Mouse (Mus musculus): Measurements from ENCODE around the gene Grid2.

The Grid2 gene

GRCm38 (mm10) chr6:64313132-64313531 lies 1057.5 kb downstream of the Grid2 start:
- in situ Hi-C loops (cut with MseI, MboI), result no loop called here

GRCm38 (mm10) chr6:64326936-64327335 lies 1071.3 kb downstream of the Grid2 start:
- in situ Hi-C loops (cut with MseI, MboI), result no loop called here

GRCm38 (mm10) chr6:64327876-64328275 lies 1072.2 kb downstream of the Grid2 start:
- in situ Hi-C loops (cut with MseI, MboI), result no loop called here

GRCm38 (mm10) chr6:64398413-64399098 lies 1142.9 kb downstream of the Grid2 start:
- in situ Hi-C loops (cut with MseI, MboI), result no loop called here

GRCm38 (mm10) chr6:64427658-64428057 lies 1172.0 kb downstream of the Grid2 start:
- in situ Hi-C loops (cut with MseI, MboI), result no loop called here

GRCm38 (mm10) chr6:64428898-64429297 lies 1173.2 kb downstream of the Grid2 start:
- in situ Hi-C loops (cut with MseI, MboI), result no loop called here

- in situ Hi-C loops (cut with MseI, MboI), result no loop called here
Observed at GRCm38 (mm10) chr6:64448127-64448526, 1192.5 kb downstream of the Grid2 start.

GRCm38 (mm10) chr6:64448864-64449355 lies 1193.2 kb downstream of the Grid2 start:
- in situ Hi-C loops (cut with MseI, MboI), result no loop called here

GRCm38 (mm10) chr6:64450770-64451169 lies 1195.1 kb downstream of the Grid2 start:
- in situ Hi-C loops (cut with MseI, MboI), result no loop called here

GRCm38 (mm10) chr6:64479884-64480283 lies 1224.2 kb downstream of the Grid2 start:
- in situ Hi-C loops (cut with MseI, MboI), result no loop called here

GRCm38 (mm10) chr6:64480592-64480991 lies 1224.9 kb downstream of the Grid2 start:
- in situ Hi-C loops (cut with MseI, MboI), result no loop called here

GRCm38 (mm10) chr6:64490313-64491067 lies 1234.8 kb downstream of the Grid2 start:
- in situ Hi-C loops (cut with MseI, MboI), result no loop called here

GRCm38 (mm10) chr6:64504394-64504793 lies 1248.7 kb downstream of the Grid2 start:
- in situ Hi-C loops (cut with MseI, MboI), result no loop called here

- in situ Hi-C loops (cut with MseI, MboI), result no loop called here
Observed at GRCm38 (mm10) chr6:64542168-64542567, 1286.5 kb downstream of the Grid2 start.

- in situ Hi-C loops (cut with MseI, MboI), result no loop called here
Observed at GRCm38 (mm10) chr6:64553645-64554044, 1298.0 kb downstream of the Grid2 start.

GRCm38 (mm10) chr6:64555220-64555619 lies 1299.5 kb downstream of the Grid2 start:
- in situ Hi-C loops (cut with MseI, MboI), result no loop called here

- in situ Hi-C loops (cut with MseI, MboI), result no loop called here
Observed at GRCm38 (mm10) chr6:64568599-64568998, 1312.9 kb downstream of the Grid2 start.

GRCm38 (mm10) chr6:64581338-64581737 lies 1325.7 kb downstream of the Grid2 start:
- in situ Hi-C loops (cut with MseI, MboI), result no loop called here

- in situ Hi-C loops (cut with MseI, MboI), result no loop called here
Observed at GRCm38 (mm10) chr6:64588487-64589205, 1333.0 kb downstream of the Grid2 start.

GRCm38 (mm10) chr6:64596261-64596660 lies 1340.6 kb downstream of the Grid2 start:
- in situ Hi-C loops (cut with MseI, MboI), result no loop called here

GRCm38 (mm10) chr6:64596835-64597234 lies 1341.2 kb downstream of the Grid2 start:
- in situ Hi-C loops (cut with MseI, MboI), result no loop called here

GRCm38 (mm10) chr6:64598144-64598561 lies 1342.5 kb downstream of the Grid2 start:
- in situ Hi-C loops (cut with MseI, MboI), result no loop called here
